Mouse (Mus musculus) heart, postnatal 0 days (tissue): Measurements from ENCODE around the gene BC052040. TPM values are rescaled to one million over a fixed set of nuclear protein-coding genes. Genes with fewer than 3 reads are reported as not detected.

Experiments used
- ATAC-seq: fragments of 200-750 bp; cut with Nextera tagmentation; 2 replicates; pipeline ENCODE4 v1.8.0; 2017; ENCODE audit warnings: low read depth, moderate number of reproducible peaks, moderate library complexity; ENCODE audit not compliant: insufficient read depth
- DNase-seq: peaks from one replicate; pipeline ENCODE4 v3.0.0-alpha.2; 2016; ENCODE audit warnings: low spot score
- H3K27ac ChIP-seq: fragments of 300-500 bp; sonication (generic); 2 replicates; pipeline ENCODE4 v1.5.1; 2014; ENCODE audit warnings: low read depth, mild to moderate bottlenecking
- H3K27me3 ChIP-seq: fragments of 300-500 bp; sonication (generic); 2 replicates; pipeline ENCODE4 v1.6.1; 2014; ENCODE audit warnings: low read length, mixed read lengths; ENCODE audit not compliant: control insufficient read depth, insufficient read depth
- H3K36me3 ChIP-seq: fragments of 300-500 bp; sonication (generic); replicated peaks from 2 replicates; pipeline ENCODE4 v1.6.1; 2014; ENCODE audit warnings: low read length, mixed read lengths; ENCODE audit not compliant: control insufficient read depth, insufficient read depth
- H3K4me1 ChIP-seq: fragments of 300-500 bp; sonication (generic); 2 replicates; pipeline ENCODE4 v1.6.1; 2014; ENCODE audit warnings: antibody characterized with exemption; ENCODE audit not compliant: control insufficient read depth, insufficient read depth
- H3K4me2 ChIP-seq: fragments of 300-500 bp; sonication (generic); 2 replicates; pipeline ENCODE4 v1.6.1; 2014; ENCODE audit warnings: low read depth, mild to moderate bottlenecking, low read length, moderate library complexity
- H3K4me3 ChIP-seq: fragments of 300-500 bp; sonication (generic); 2 replicates; pipeline ENCODE4 v1.5.1; 2014; ENCODE audit warnings: low read depth, low read length
- H3K9ac ChIP-seq: fragments of 300-500 bp; sonication (generic); replicated peaks from 2 replicates; pipeline ENCODE4 v1.6.1; 2014; ENCODE audit warnings: low read depth, low read length, mixed read lengths
- H3K9me3 ChIP-seq: fragments of 300-500 bp; sonication (generic); replicated peaks from 2 replicates; pipeline ENCODE4 v1.6.1; 2016; ENCODE audit warnings: low read length; ENCODE audit not compliant: control insufficient read depth
- CTCF ChIP-seq: IDR thresholded peaks from 2 replicates; pipeline ENCODE4 v1.5.1; 2016; ENCODE audit warnings: antibody characterized with exemption, control low read depth, low read depth
- EP300 ChIP-seq: IDR thresholded peaks from 2 replicates; pipeline ENCODE4 v1.6.1; 2016; ENCODE audit warnings: antibody characterized with exemption, low read depth
- WGBS: fragments of 180-500 bp; shearing (Covaris S2); extraction: QIAGEN DNeasy Blood & Tissue Kit; methylation state at CpG from one replicate; pipeline ENCODE4 v1.1.7; 2014; 5-methylcytosine and 5-hydroxymethylcytosine counted together
- polyA plus RNA-seq: library from polyadenylated mRNA; unstranded; fragments of >200 nt; fragmentation: Nextera tagmentation; extraction: Ambion mirVana; gene quantifications from 2 replicates; pipeline ENCODE4 v1.2.1, GENCODE M21; 2015
- total RNA-seq: library from RNA; depleted of rRNA; stranded (reverse); fragments of >200 nt; gene quantifications from 2 replicates; pipeline ENCODE4 v1.2.3, GENCODE M21; 2014; ENCODE audit warnings: low replicate concordance; rRNA removed

Gene BC052040
- total RNA-seq: 3.9 and 4.0 TPM in 2 replicates
- 4.1 and 5.1 TPM in 2 replicates for polyA plus RNA-seq

DNA sequence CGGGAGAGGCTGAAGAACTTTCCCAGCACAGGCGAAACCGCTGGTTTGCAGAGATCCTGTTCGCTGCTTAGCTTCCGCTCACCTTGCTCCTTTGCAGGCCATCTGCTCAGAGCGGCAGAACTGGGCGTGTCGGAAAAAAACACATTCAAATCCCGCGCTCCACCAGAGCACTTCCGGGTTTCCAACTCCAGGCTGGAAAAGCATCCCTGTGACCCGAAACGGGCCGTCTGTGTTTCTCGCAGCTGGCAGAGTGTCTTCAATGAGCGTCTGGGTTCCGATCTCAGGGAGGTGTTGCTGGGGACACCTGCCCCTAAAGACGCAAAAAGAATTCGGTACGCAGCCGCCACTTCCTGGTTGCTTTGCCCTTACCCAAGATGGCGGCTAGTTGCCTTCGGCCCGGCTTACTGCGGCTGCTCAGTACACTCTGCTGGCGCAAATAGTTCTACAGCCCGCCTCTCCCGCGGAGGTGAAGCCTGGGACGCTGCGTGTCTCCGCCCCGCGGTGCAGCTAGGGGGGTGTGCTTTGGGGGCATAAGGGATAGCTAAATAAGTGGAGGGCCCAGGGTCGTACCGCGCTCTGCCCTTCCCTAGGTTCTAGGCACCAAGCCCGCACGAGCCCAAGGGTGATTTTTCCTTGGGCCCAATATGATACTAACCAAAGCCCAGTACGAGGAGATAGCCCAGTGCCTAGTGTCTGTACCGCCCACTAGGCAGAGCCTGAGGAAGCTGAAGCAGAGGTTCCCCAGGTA lies at the start of gene BC052040:
BC052040 (plus strand) TSS at position 476 of the 748 bp plus-strand sequence.
- no peaks in the 10 kb centered on the region for H3K9me3 ChIP-seq
- peak; percentile 95 for ATAC-seq
- H3K4me2 ChIP-seq: peak within 1 kb of the TSS; percentile 63
- WGBS: under 1% methylated on average over 41 of the region's 41 CpGs
- peak within 1 kb of the TSS; percentile 37; the same call in 1 of the 2 replicates for H3K27ac ChIP-seq
- TF ChIP-seq EP300 (no peak), CTCF (peak; percentile 27; the same call in 1 of the 2 replicates)
- peak within 1 kb of the TSS; percentile 76 for H3K4me3 ChIP-seq
- H3K9ac ChIP-seq: peak within 1 kb of the TSS; percentile 55
- H3K4me1 ChIP-seq: peaks cover 8% of the 10 kb centered on the region; the same call in 1 of the 2 replicates
- peak; percentile 84 for DNase-seq
- H3K36me3 ChIP-seq: no peaks in the 10 kb centered on the region
- no peaks in the 10 kb centered on the region for H3K27me3 ChIP-seq

GRCm38 (mm10) chr2:115538009-115538690 lies 43.4 kb upstream of the BC052040 start:
- no peak for ATAC-seq
- Histone ChIP-seq H3K4me3 (no peak overlapping the region), H3K9me3 (no peaks in the 10 kb centered on the region), H3K36me3 (no peaks in the 10 kb centered on the region), H3K27ac (no peak overlapping the region), H3K4me2 (no peak overlapping the region), H3K27me3 (no peaks in the 10 kb centered on the region), H3K4me1 (no peaks in the 10 kb centered on the region), H3K9ac (no peak overlapping the region)
- TF ChIP-seq CTCF (no peak), EP300 (no peak)
- no peak for DNase-seq
- WGBS: 55% methylated on average over 13 of the region's 13 CpGs

DNA sequence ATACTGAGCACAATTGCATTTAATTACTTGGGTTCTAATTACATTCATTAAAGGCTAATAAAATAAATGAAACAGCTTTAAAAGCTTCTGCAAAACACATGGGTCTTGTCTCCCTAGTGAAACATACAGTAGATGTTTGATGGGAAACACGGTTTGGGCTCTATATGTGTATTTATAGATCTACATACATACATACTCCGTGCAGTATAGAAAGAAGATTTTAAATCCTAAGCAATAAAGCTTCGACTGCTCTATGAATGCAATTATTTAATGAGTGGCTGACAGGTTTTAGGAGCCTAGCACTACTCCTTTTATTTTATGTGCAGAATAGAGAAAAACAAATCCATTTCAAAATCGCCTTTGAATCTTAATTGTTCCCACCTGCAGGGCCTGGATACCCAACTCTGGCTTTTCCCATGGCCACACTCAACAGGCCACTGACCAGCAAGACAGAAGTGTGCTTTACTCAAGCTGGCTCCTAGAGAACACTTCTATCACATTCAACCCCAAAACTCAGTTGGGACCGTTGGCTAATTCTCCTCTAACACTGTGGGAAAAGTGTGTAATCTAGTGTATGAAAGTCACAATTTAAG lies 42.7 kb upstream of the BC052040 start:
- DNase-seq: no peak
- H3K36me3 ChIP-seq: no peaks in the 10 kb centered on the region
- no peaks in the 10 kb centered on the region for H3K27me3 ChIP-seq
- no peaks in the 10 kb centered on the region for H3K9me3 ChIP-seq
- no peak for TF ChIP-seq EP300
- no peak for TF ChIP-seq CTCF
- ATAC-seq: no peak
- H3K9ac ChIP-seq: no peak overlapping the region
- 74% methylated on average over 5 of the region's 5 CpGs for WGBS
- H3K4me2 ChIP-seq: no peak overlapping the region
- no peaks in the 10 kb centered on the region for H3K4me1 ChIP-seq
- no peak overlapping the region for H3K4me3 ChIP-seq
- H3K27ac ChIP-seq: no peak overlapping the region

DNA sequence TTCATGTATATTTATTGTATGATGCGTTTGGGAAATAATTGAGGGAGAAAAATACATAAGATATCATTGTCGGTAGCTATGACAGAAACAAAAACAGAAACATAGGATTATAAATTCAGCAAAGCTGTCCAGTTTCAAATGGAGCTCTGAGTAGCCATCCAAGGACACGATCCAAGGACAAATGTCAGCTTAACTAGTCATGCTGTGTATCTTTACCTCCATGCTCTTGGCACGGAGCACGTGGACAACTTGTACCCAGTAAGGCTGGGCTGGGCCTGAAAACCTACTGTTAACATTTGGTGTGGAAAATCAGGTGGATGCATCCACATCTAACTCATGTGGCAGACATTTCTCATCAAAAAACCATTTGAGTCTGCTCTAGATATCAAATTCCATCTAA lies 41.8 kb upstream of the BC052040 start:
- no peak overlapping the region for H3K4me2 ChIP-seq
- no peak for ATAC-seq
- no peak overlapping the region for H3K27ac ChIP-seq
- no peak for DNase-seq
- no peaks in the 10 kb centered on the region for H3K36me3 ChIP-seq
- H3K9me3 ChIP-seq: no peaks in the 10 kb centered on the region
- H3K9ac ChIP-seq: no peak overlapping the region
- H3K4me3 ChIP-seq: no peak overlapping the region
- H3K27me3 ChIP-seq: no peaks in the 10 kb centered on the region
- WGBS: 75% methylated on average over 5 of the region's 5 CpGs
- no peak for TF ChIP-seq EP300
- H3K4me1 ChIP-seq: no peaks in the 10 kb centered on the region

DNA sequence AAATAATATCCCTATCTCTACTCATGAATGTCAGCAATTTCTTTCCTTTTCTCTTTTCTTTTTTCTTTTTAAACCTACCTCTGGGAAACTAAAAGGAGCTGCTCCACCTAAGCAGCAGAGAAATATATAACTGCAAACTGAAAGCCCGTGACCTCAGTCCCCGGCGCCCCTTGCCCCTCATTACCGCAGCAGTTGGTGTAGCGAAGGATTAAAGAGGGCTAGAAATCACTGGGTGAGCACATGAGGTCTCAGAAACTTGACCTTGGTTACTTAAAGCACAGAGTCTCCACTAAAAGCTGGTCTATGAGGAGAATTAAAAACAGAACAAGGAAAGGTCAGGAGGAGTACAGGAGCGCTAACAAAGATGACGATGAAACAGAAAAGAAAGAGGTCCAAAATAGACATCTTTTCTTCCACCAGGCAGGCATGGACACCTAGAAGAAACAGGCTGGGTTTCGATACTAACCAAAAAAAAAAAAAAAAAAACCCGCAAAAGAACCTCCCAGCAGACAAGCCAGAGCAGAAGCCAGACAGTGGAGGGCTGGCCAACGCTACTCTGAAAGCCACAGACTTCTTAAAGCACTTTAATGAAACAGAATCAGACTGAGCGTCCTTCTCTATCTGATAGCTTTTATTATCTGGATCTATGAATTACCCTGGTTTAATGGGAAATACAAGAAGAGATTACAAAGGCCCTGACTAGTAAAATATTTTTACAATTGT lies 39.0 kb upstream of the BC052040 start:
- H3K9ac ChIP-seq: no peak overlapping the region
- no peak for ATAC-seq
- H3K4me3 ChIP-seq: no peak overlapping the region
- WGBS: 79% methylated on average over 11 of the region's 11 CpGs
- no peak for TF ChIP-seq CTCF
- no peak for TF ChIP-seq EP300
- H3K27me3 ChIP-seq: no peaks in the 10 kb centered on the region
- no peaks in the 10 kb centered on the region for H3K4me1 ChIP-seq
- no peaks in the 10 kb centered on the region for H3K9me3 ChIP-seq
- no peak overlapping the region for H3K4me2 ChIP-seq
- no peak for DNase-seq
- H3K27ac ChIP-seq: no peak overlapping the region
- no peaks in the 10 kb centered on the region for H3K36me3 ChIP-seq
